Mouse (Mus musculus) embryo, embryonic 11.5 days (tissue): ENCODE data around the gene Clcnka.

Source experiments
- DNase-seq: peaks from one replicate; pipeline ENCODE4 v3.0.0-alpha.2; 2012; ENCODE audit warnings: low read depth, low spot score

Gene Clcnka

GRCm38 (mm10) chr4:141398545-141398944, at the start of gene Clcnka:
Clcnka (minus strand) TSS chr4:141398724.
- no peak for DNase-seq

- DNase-seq = no peak
Measured at GRCm38 (mm10) chr4:141446211-141446610, 47.7 kb upstream of the Clcnka start.

- DNase-seq = no peak
Measured at GRCm38 (mm10) chr4:141445328-141445720, 46.8 kb upstream of the Clcnka start.

GRCm38 (mm10) chr4:141444451-141445327, 46.2 kb upstream of the Clcnka start, which contains the start of gene Zbtb17:
Zbtb17 (plus strand) TSS chr4:141444654.
- peak; percentile 83 for DNase-seq

GRCm38 (mm10) chr4:141443641-141444429, 45.3 kb upstream of the Clcnka start:
- DNase-seq = no peak

- no peak for DNase-seq
Measured at GRCm38 (mm10) chr4:141440877-141441276, 42.4 kb upstream of the Clcnka start.

GRCm38 (mm10) chr4:141439083-141439803, 40.7 kb upstream of the Clcnka start:
- no peak for DNase-seq

GRCm38 (mm10) chr4:141435974-141436373, 37.5 kb upstream of the Clcnka start, which contains the start of gene Srarp:
Srarp (minus strand) TSS chr4:141436105.
- no peak for DNase-seq

GRCm38 (mm10) chr4:141433191-141433590, 34.7 kb upstream of the Clcnka start:
- DNase-seq = no peak

GRCm38 (mm10) chr4:141432666-141433065, 34.1 kb upstream of the Clcnka start:
- no peak for DNase-seq

- DNase-seq = peak; percentile 40
Measured at GRCm38 (mm10) chr4:141430997-141431396, 32.5 kb upstream of the Clcnka start.

GRCm38 (mm10) chr4:141429847-141430246, 31.3 kb upstream of the Clcnka start:
- no peak for DNase-seq

GRCm38 (mm10) chr4:141429381-141429780, 30.9 kb upstream of the Clcnka start:
- no peak for DNase-seq

GRCm38 (mm10) chr4:141427921-141428320, 29.4 kb upstream of the Clcnka start:
- DNase-seq = no peak

- DNase-seq = no peak
Measured at GRCm38 (mm10) chr4:141426796-141427745, 28.5 kb upstream of the Clcnka start.

- DNase-seq = no peak
Measured at GRCm38 (mm10) chr4:141425484-141426479, 27.3 kb upstream of the Clcnka start.

GRCm38 (mm10) chr4:141423691-141424431, 25.3 kb upstream of the Clcnka start:
- DNase-seq = no peak

GRCm38 (mm10) chr4:141423288-141423687, 24.8 kb upstream of the Clcnka start:
- no peak for DNase-seq

GRCm38 (mm10) chr4:141422841-141423240, 24.3 kb upstream of the Clcnka start:
- no peak for DNase-seq
